Mouse (Mus musculus) forebrain, embryonic 14.5 days (tissue): Measurements from ENCODE around the gene Ahcyl2. TPM values are rescaled to one million over a fixed set of nuclear protein-coding genes. Genes with fewer than 3 reads are reported as not detected.
A peak's percentile ranks its signal among the peaks of the same experiment; 100 is the strongest.

Source experiments
- ATAC-seq: fragments of 200-750 bp; cut with Nextera tagmentation; 2 replicates; pipeline ENCODE4 v1.8.0; 2017; ENCODE audit warnings: mild to moderate bottlenecking, moderate library complexity
- DNase-seq: peaks from one replicate; pipeline ENCODE4 v3.0.0-alpha.2; 2015; ENCODE audit warnings: low spot score
- H3K27ac ChIP-seq: fragments of 300-500 bp; sonication (generic); 2 replicates; pipeline ENCODE4 v1.5.1; 2014; ENCODE audit warnings: low read depth, mild to moderate bottlenecking, control low read depth, low read length, moderate library complexity
- H3K27me3 ChIP-seq: fragments of 300-500 bp; sonication (generic); replicated peaks from 2 replicates; pipeline ENCODE4 v1.6.1; 2014; ENCODE audit warnings: low read length, control low read depth, mixed read lengths; ENCODE audit not compliant: control insufficient read depth, insufficient read depth
- H3K36me3 ChIP-seq: fragments of 300-500 bp; sonication (generic); 2 replicates; pipeline ENCODE4 v1.6.1; 2014; ENCODE audit warnings: low read length, control low read depth; ENCODE audit not compliant: control insufficient read depth, insufficient read depth
- H3K4me1 ChIP-seq: fragments of 300-500 bp; sonication (generic); 2 replicates; pipeline ENCODE4 v1.6.1; 2014; ENCODE audit warnings: antibody characterized with exemption, low read length, control low read depth; ENCODE audit not compliant: control insufficient read depth, insufficient read depth
- H3K4me2 ChIP-seq: fragments of 300-500 bp; sonication (generic); 2 replicates; pipeline ENCODE4 v1.6.1; 2014; ENCODE audit warnings: mild to moderate bottlenecking, control low read depth, low read length
- H3K4me3 ChIP-seq: fragments of 300-500 bp; sonication (generic); 2 replicates; pipeline ENCODE4 v1.5.1; 2014; ENCODE audit warnings: low read depth, low read length, control low read depth
- H3K9ac ChIP-seq: fragments of 300-500 bp; sonication (generic); 2 replicates; pipeline ENCODE4 v1.6.1; 2014; ENCODE audit warnings: mild to moderate bottlenecking, low read length, control low read depth, moderate library complexity
- H3K9me3 ChIP-seq: fragments of 300-500 bp; sonication (generic); replicated peaks from 2 replicates; pipeline ENCODE4 v1.6.1; 2016; ENCODE audit warnings: low read length, control low read depth, mixed read lengths; ENCODE audit not compliant: control insufficient read depth
- WGBS: fragments of 180-500 bp; shearing (Covaris S2); extraction: QIAGEN DNeasy Blood & Tissue Kit; methylation state at CpG from one replicate; pipeline ENCODE4 v1.1.7; 2014; 5-methylcytosine and 5-hydroxymethylcytosine counted together
- polyA plus RNA-seq: library from polyadenylated mRNA; unstranded; fragments of >200 nt; fragmentation: Nextera tagmentation; extraction: Ambion mirVana; gene quantifications from 2 replicates; pipeline ENCODE4 v1.2.1, GENCODE M21; 2014

Gene Ahcyl2
- polyA plus RNA-seq, 1 experiment from 2014 or later = 8.6 TPM

DNA sequence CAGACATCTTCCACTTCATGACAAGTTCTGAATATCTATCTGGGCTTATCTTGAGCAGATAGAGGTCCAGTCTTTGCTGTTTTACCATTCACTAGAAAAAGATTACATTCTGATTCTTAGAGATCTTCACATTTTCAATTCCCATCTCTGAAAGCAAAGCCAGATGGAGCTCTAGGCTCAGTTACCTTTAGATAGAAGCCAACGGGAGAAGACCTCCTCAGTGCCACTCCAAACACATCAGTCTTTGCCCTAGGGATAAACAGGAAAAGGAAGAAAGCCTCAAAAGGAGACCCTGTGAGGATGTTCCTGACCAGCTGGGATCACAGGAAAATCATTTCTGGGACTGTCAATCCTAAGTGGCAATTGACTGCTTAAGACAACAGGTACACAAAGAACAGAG, 145.9 kb downstream of the Ahcyl2 start:
- 43% methylated on average over 1 of the region's 1 CpGs for WGBS

DNA sequence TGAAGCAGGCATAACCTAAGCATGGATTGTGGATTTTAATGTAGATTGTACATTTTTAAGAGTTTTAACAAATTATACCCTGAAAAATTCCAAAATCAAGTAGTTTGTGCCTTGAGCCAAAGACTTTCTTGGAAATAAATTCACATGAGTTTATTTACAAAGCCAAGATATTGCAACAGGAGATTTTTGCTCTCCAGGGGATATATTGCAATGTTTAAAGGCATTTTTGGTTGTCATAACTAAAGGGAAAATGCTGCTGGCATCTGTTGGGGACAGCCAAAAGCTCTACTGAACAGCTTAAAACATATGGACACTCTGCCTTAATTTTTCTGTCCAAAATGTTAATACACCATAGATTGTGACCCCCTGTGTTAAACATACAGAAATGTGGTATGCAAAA, 146.3 kb downstream of the Ahcyl2 start:
- Histone ChIP-seq H3K27ac (no peak overlapping the region), H3K4me2 (no peak overlapping the region), H3K36me3 (peaks cover 10% of the 10 kb centered on the region), H3K9ac (no peak overlapping the region), H3K4me3 (no peak overlapping the region), H3K4me1 (peaks cover 3% of the 10 kb centered on the region; the same call in 1 of the 2 replicates), H3K9me3 (no peaks in the 10 kb centered on the region), H3K27me3 (0 out of 2 replicates have a peak, but pooled peaks cover 6% of the 10 kb centered on the region)
- ATAC-seq (no peak), DNase-seq (no peak)

More for the DNA sequence above, 145.9 kb downstream of the Ahcyl2 start:
- Histone ChIP-seq H3K9ac (no peak overlapping the region), H3K4me2 (no peak overlapping the region), H3K4me3 (no peak overlapping the region), H3K27me3 (0 out of 2 replicates have a peak, but pooled peaks cover 6% of the 10 kb centered on the region), H3K27ac (no peak overlapping the region), H3K36me3 (peaks cover 15% of the 10 kb centered on the region), H3K9me3 (no peaks in the 10 kb centered on the region), H3K4me1 (peaks cover 3% of the 10 kb centered on the region; the same call in 1 of the 2 replicates)
- ATAC-seq = no peak
- DNase-seq = no peak

DNA sequence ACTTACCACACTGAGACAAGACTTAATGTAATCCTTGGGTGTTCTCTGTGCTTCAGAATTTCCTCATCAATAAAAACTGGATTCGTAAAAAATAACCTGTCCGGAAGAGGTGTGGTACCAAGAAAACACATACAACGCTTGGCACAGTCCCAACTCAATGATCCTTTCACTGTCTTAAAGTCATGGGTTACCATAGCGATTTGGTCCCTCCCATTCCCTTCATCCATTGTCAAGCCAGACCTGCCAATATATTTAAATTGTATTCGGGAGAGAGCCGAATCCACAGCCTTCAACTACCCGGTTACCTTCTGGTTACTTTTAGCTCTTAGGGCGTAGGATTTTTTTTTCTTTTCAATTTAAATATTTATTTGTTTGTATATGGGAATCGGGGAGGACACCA, 148.0 kb downstream of the Ahcyl2 start:
- Histone ChIP-seq H3K9me3 (no peaks in the 10 kb centered on the region), H3K4me1 (peaks cover 3% of the 10 kb centered on the region; the same call in 1 of the 2 replicates), H3K27ac (no peak overlapping the region), H3K4me3 (no peak overlapping the region; the same call in 1 of the 2 replicates), H3K4me2 (peak overlapping the region; percentile 93; the same call in 1 of the 2 replicates), H3K27me3 (0 out of 2 replicates have a peak, but pooled peaks cover 6% of the 10 kb centered on the region), H3K9ac (no peak overlapping the region), H3K36me3 (no peaks in the 10 kb centered on the region)
- no peak for DNase-seq
- no peak for ATAC-seq
- 32% methylated on average over 9 of the region's 9 CpGs for WGBS

DNA sequence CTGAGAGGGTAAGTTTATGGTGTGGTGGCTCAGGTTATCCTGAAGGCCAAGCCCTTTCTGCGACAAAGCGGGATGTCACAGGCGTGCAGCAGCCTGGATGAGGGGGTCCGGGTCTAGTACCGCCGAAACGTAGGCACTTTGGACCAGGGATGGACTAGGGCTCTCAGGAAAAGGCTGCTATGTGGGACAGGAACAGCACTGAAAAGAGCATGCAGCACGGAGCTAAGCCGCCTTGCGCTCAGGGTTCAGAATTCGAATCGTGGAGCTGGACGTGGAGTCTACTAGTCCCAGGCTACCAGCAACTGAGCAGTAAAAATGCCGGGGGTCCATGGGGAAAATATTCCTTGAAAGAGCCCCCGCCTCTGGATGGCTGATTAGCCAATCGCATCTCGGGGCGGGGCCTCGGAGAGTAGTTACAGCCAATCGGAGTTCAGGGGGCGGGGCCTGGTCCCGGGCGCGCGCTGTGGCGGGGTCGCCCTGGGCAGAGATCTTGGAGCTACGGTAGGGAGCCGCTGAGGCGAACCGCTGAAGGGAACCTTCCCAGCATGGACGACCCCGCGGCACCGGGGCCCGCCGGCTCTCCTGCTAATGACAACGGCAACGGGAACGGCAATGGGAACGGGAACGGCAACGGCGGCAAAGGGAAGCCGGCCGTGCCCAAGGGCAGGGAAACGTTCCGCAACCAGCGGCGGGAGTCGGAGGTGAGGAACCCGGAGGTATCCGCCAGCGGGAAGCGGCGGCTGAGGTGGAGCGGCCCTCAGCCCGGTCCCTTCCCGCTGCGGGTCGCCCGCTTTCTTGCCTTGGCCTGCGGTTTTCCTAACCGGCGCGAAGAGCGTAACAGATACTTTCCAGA, 148.9 kb downstream of the Ahcyl2 start, which contains the start of gene Strip2:
Strip2 (plus strand) TSS at position 483 of the 853 bp plus-strand sequence.
- Histone ChIP-seq H3K4me1 (peaks cover 3% of the 10 kb centered on the region; the same call in 1 of the 2 replicates), H3K27me3 (0 out of 2 replicates have a peak, but pooled peaks cover 6% of the 10 kb centered on the region), H3K4me3 (peak within 1 kb of the TSS; percentile 71), H3K4me2 (peak within 1 kb of the TSS; percentile 93), H3K9me3 (no peaks in the 10 kb centered on the region), H3K9ac (peak within 1 kb of the TSS; percentile 68), H3K36me3 (no peaks in the 10 kb centered on the region), H3K27ac (no peak within 1 kb of the TSS)
- peak; percentile 97 for DNase-seq
- under 1% methylated on average over 61 of the region's 67 CpGs for WGBS
- ATAC-seq = peak; percentile 100

DNA sequence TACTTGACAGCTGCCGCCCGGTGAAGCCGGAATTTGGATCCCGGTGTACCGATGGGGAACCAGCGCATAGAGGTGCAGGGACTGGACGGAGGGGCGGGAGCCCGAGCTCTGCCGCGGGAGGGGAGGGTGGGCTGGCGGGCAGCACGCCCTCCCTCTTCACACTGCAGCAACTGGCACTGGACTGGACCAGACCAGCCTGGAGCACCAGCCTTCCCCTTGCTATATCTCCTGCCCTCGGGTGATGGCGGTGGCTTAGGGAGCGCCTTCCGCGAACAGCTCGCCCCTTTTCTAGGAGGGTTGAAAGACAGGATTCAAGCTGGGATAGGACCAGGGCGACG, 149.5 kb downstream of the Ahcyl2 start:
- Histone ChIP-seq H3K4me3 (peak overlapping the region; percentile 71), H3K9ac (peak overlapping the region; percentile 68), H3K36me3 (no peaks in the 10 kb centered on the region), H3K27ac (no peak overlapping the region), H3K27me3 (0 out of 2 replicates have a peak, but pooled peaks cover 6% of the 10 kb centered on the region), H3K9me3 (no peaks in the 10 kb centered on the region), H3K4me2 (peak overlapping the region; percentile 93), H3K4me1 (peaks cover 3% of the 10 kb centered on the region; the same call in 1 of the 2 replicates)
- under 1% methylated on average over 21 of the region's 21 CpGs for WGBS
- ATAC-seq = peak; percentile 74
- DNase-seq = peak; percentile 49

DNA sequence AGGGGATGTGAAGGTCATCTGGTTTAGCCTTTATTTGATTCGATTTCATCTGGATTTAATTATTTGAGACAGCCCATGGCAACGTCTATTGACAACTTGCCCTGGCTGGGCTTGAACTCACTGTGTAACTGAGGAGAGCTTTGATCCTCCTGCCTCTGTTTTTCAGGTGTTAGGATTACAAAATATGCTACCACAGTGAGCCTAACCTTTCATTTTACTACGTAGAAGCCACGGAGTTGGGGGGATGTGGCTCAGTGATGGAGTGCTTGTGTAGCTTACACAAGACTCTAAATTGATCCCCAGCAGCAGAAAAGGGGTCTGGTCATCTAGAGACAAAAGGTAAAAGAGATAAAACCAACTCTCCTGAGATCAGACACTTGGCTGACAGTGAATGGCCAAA, 150.1 kb downstream of the Ahcyl2 start:
- Histone ChIP-seq H3K4me1 (peaks cover 3% of the 10 kb centered on the region; the same call in 1 of the 2 replicates), H3K4me3 (no peak overlapping the region), H3K27ac (no peak overlapping the region), H3K9ac (no peak overlapping the region), H3K36me3 (no peaks in the 10 kb centered on the region), H3K9me3 (no peaks in the 10 kb centered on the region), H3K27me3 (0 out of 2 replicates have a peak, but pooled peaks cover 6% of the 10 kb centered on the region), H3K4me2 (no peak overlapping the region)
- whole genome bisulfite sequencing = 39% methylated on average over 4 of the region's 4 CpGs
- ATAC-seq (no peak), DNase-seq (no peak)

DNA sequence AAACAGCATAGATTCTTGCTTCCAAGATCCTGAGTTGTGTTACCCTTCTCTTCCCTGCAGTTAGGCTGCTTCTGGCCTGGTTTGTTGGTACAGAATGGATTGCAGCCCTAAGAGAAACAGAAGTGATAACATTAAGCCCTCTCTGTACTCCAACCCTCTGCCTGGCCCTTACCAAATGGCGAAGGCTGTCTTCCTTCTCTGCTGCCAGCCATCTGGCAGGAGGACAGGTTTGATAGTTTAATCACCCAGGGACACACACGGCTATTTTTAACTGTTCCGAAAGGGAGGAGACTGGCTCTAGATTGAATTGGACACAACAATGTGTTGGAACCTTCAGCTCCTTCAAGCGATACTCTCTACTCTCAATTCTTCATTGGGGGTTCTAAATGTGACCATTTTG, 155.7 kb downstream of the Ahcyl2 start:
- DNase-seq (no peak), ATAC-seq (no peak)
- WGBS = 68% methylated on average over 4 of the region's 4 CpGs
- H3K4me3 ChIP-seq = no peak overlapping the region
- H3K27ac ChIP-seq = no peak overlapping the region
- H3K27me3 ChIP-seq = 0 out of 2 replicates have a peak, but pooled peaks cover under 1% of the 10 kb centered on the region
- H3K4me2 ChIP-seq = no peak overlapping the region
- H3K9me3 ChIP-seq = no peaks in the 10 kb centered on the region
- H3K9ac ChIP-seq = no peak overlapping the region
- no peaks in the 10 kb centered on the region for H3K36me3 ChIP-seq
- no peaks in the 10 kb centered on the region for H3K4me1 ChIP-seq

DNA sequence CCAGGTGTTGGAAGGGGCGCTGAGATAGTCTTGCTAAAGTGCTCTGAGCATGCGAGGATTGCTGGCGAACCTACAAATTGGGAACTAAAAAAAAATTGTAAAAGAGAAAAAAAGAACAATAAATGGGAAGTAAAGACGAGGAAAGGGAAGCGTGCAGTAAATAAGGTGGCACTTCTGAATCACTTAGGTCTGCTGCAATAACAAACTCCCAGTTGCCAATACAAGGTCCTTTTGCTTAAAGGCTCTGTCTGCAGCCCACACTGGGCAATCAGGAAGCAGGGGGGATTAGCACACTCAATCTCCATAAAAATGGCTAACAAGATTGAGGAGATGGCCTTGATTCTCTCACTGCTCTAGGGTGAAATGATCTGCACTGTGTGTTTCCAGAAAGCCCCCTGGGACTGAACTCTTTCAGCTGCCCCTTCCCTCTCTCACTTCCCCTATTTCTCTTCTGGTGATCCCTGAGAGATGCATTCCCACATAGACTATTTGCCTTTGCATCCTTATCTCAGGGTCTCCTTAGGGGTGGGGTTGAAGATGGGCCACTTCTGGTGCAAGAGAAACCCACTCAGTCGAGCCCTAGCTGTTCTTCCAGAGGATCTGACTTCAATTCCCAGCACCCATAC, 157.9 kb downstream of the Ahcyl2 start:
- Histone ChIP-seq H3K4me3 (no peak overlapping the region), H3K4me1 (no peaks in the 10 kb centered on the region), H3K27me3 (no peaks in the 10 kb centered on the region), H3K9ac (no peak overlapping the region), H3K4me2 (no peak overlapping the region), H3K27ac (no peak overlapping the region), H3K36me3 (no peaks in the 10 kb centered on the region), H3K9me3 (no peaks in the 10 kb centered on the region)
- no peak for ATAC-seq
- WGBS = 65% methylated on average over 6 of the region's 6 CpGs
- DNase-seq = no peak
